Mouse (Mus musculus) kidney, postnatal 4 days (tissue): Measurements from ENCODE around the gene Xcr1.

ENCODE experiments used
- DNase-seq, 2 experiments: peaks; one replicate each; pipeline ENCODE4 v3.0.0; 2021; ENCODE audit warnings: mixed read lengths in 2 of 2

Xcr1 gene

DNA sequence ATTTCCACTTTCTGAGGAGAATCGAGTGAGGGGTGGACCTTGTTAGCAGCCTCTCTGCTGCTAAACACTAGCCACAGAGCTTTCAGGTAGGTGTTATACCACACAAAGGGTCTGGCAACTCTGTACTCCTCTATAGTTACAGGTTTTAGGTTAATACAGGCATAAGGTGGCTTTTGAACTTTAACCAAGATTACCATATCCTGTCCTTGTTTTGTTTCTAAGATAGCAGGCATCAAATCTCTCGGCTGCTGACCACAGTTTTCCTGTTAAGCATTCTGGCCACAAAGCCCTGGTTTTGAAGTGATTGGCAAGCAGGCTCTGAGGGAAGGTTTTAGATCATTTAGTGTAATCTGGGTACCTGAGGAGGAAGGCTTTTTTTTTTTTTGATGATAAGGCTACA lies 47.5 kb downstream of the Xcr1 start:
- no peak for DNase-seq

DNA sequence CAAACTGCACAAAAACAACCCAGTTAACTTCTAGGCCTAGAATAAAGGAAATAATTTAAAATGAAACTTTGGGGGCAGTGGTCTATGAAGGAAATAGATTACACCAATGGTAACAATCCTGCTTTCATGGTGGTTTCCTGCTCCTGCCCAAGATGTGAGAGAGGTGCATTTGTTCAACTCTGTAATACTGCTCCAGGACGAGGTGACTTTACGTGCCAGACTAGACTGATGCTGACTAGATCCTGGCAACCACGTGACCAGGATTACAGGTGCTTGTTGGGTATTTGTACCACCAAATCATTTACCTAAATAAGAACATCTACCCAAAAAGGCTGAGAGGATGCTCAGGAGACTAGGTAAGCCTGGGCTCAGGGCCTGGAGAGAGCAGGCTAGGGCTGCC lies 50.0 kb downstream of the Xcr1 start:
- DNase-seq, result no peak

DNA sequence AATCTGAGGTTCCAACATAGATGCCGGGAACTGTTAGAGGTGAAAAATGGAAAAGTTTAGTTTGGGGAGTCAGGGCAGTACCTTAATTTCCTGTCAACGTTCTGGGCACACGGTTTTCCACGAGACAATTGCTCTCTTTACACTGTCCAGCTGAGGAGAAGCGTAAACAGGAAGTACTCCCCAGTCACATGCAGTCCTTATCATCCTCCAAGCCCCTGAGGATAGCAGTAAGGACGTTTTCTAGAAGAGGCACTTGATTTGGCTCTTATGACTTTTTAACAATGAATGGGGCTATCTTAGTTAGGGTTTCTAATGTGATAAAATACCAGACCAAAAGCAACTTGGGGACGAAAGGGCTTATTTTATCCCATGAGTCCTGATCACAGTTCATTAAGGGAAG lies 53.2 kb downstream of the Xcr1 start:
- no peak for DNase-seq

DNA sequence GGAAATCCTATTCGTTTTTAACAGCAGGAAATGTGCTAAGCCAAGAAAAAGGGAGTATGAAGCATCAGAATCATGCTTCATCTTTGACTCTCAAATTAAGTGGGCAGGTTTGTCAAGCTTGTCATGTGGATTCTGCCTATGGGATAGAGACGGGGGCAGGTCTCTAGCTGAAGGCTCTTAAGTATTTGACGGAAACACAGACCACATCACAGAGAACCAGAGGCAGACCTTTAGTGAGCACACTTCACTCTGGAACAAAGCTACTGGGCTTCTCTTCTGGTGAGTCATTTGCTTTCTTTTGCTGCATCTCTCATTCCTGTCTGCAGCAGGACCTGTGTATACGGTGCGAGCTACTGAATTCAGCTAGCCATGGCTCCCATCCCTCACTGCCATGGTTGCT lies 55.6 kb downstream of the Xcr1 start, which contains the start of gene Cxcr6:
Gene Cxcr6, plus strand, starts transcription at position 209 of the 400 bp plus-strand sequence.
- no peak for DNase-seq

DNA sequence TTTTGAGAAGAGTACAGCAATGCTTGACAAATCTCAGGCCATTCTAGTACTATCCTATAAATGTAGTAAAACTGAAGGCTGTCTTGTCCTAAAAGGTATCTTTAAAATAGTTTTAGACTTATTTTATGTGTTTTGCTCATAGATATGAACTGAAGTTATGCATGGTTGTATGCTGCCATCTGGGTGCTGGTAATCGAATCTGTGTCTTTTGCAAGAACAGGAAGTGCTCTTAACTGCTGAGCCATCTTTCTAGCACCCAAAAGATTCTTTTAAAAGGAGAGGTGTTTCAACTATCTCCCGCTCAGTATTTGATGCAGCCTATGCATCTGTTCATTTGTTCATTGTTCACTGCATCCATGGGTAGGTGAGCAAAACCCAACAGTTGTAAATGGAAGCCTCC lies 56.6 kb downstream of the Xcr1 start:
- DNase-seq, result no peak

DNA sequence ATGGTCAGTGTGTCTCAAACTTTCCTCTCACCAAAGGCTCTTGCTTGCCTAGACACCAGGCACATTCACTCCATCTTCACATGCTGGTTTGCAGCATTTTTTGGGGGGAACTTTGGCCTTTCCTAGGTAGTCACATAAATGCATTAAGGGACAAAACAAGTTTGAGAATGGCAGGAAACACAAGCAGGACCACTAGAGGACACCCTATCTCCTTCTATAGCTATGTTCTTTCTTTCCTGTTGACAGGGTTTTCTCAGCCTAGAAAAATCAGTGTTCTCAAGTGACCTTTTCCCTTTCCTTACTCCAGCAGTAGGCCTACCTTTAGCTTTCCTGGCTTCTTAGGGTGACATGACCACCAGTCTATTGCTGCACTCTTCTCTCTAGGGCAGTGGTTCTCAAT lies 58.9 kb downstream of the Xcr1 start:
- DNase-seq, result no peak

DNA sequence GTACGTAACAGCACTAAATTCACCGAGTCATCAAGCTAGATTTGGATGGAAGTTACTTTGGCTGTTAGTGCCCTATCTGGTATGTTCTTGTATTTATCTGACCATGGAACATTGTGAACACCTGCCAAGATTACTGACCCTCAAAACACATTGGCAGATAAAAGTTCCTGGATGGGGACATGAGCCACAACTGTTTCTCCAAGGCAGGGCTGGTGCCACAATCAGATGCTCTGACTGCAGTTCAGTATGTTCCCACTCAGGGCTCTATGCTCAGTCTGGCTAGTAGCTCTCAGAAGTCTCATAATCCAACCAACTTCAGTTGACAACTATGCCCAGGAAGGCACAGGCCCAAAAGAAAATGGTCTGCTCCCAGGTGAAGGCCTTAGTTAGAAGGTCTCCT lies 59.4 kb downstream of the Xcr1 start:
- no peak for DNase-seq
